Mouse (Mus musculus) T-helper 2 cell (primary cell): Measurements from ENCODE around the gene Tbc1d19.

Experiments
- in situ Hi-C: fragments of 300-600 bp; cut with MboI, MseI; formaldehyde crosslinking; loops from one replicate; pipeline ENCODE4 v1.15.1; 2025; ENCODE audit warnings: high pct_unique_total_duplicates

The Tbc1d19 gene

GRCm38 (mm10) chr5:53953216-53953615, 143.8 kb downstream of the Tbc1d19 start:
- in situ Hi-C loops: no loop called here
